Mouse (Mus musculus) lung, postnatal 0 days (tissue): ENCODE results near the gene Fam234a.

Experiments
- CTCF ChIP-seq: IDR thresholded peaks from 2 replicates; pipeline ENCODE4 v1.5.1; 2016; ENCODE audit warnings: antibody characterized with exemption, mild to moderate bottlenecking
- EP300 ChIP-seq: IDR thresholded peaks from 2 replicates; pipeline ENCODE4 v1.6.1; 2016; ENCODE audit warnings: antibody characterized with exemption, mild to moderate bottlenecking, control low read depth

GRCm38 (mm10) chr17:26243471-26244100 is 456 bp downstream of the Fam234a start:
- TF ChIP-seq CTCF = peak; percentile 65
- no peak for TF ChIP-seq EP300
